Mouse (Mus musculus): ENCODE results near the gene Uvssa.
A peak's percentile ranks its signal among the peaks of the same experiment; 100 is the strongest.

Uvssa gene

DNA sequence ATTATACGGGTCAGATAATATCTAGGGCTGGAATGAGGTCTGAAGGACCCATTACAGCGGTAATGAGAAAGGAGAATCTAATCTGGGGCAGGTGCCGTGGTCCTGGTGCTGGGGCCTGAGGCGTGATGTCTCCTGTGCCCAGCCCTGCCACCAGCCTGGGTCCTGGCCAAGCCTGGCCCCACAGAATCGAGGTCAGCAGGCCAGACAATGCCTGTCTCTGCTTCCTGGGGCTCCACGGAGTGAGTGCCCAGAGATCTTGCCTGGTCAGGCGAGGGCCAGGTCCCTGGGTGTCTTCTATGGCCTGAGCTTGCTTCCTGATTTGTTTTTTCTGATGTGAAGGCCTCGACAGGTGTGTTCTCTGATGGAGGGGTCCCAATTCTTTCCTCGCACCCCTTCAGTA, 65.4 kb downstream of the Uvssa start:
- peak; percentile 48 for DNase-seq

DNA sequence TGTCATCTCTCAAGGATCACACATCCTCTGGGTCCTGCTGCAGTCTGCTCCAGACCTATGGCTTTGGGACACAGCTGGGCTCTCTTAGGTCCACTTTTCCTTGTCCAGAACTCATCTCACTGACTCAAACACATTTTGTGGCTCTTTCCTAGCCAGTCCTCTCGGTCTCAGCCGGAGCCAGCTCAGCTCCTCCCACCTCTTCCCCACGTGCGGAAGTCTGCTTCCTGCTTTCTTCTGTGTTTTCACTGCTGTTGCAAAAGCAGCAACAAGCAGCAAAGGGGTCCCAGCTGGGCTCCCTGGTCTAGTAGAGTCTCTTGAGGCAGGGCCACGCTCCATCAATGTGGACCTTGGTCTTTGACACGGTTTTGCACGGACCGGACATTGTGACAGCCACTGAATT, 77.4 kb downstream of the Uvssa start:
- DNase-seq, result no peak

DNA sequence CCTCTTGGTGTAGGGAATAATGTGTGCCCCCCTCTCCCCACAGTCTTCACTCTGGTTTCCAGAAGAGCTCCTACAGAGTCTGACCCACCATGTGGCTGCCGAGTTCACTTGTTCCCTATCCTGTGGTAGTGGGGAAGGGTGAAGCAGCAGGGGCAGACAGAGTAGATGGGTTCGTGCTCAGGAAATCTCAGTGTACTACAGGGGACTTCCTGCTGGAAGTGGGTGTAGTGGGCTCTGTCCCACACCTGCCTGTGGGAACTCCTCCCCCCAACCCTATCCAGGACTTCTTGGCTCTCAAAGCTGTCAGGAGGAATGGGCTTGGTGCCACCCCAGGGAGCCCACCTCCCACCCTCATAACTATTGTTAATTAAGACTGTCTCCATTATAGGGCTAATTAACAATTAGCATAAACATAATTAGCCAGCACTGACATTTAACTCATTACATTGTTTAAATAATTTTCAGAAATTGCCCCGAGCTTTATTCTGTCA, 79.8 kb downstream of the Uvssa start:
- no peak for DNase-seq

DNA sequence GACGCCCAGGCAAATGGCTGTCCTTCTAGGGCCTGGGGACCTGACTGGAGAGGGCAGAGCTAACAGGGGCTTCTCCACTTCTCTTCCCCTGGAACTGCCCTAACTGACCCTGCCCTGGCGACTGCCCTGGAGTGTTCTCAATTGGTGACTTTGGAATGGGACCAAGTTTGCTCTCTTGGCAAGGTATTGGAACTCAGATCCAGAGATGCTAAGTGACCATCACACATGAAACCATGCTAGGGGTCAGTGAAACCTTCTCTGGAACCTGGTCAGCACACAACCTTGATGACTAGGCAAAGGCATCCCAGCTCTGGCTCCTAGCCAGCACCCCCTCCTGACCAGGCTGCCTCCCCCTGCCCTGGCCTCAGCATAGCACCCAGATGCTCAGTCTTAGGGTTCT, 80.8 kb downstream of the Uvssa start:
- DNase-seq, result no peak

DNA sequence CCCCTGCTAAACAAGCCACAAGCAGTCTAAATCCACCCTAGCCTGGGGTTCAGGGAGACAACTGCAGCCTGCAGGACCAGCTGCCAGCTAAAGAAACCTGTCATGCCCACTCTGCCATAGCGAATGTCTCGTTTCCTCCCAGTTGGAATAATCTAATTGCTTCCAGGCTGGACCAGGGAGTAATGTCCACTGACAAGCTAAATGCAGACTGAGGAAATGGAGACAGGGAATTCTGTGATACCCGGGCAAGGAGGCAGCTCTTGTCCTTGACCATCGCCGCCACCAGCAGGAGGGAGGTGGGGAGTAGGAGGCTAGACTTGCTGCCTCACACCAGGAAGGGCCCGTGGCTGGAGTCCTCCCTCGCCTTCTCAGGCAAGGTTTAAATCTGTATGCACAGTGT, 86.0 kb downstream of the Uvssa start:
- DNase-seq, result peak; percentile 51

DNA sequence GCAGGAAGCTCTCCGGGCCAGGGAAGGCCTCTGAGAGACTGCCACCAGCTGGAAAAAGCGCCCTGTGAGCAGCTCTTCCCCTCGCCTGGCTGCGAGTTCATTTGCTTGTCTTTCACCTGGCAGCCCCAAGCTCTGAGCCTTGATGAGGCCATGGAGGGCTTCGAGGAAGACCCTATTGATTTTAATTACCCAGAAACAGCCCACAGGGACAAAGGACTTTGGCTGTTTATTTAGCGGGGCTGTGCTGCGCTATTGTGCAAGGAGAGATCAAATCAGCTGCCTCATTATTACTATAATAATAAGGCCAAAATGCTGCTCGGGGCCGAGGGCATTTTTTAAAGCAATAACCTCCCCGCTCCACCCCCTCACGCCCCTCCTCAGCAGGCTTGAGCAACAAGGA, 87.1 kb downstream of the Uvssa start:
- DNase-seq, result peak; percentile 60
